Mouse (Mus musculus) heart, embryonic 10.5 days (tissue): ENCODE data around the gene Fra10ac1. TPM values are rescaled to one million over a fixed set of nuclear protein-coding genes. Genes with fewer than 3 reads are reported as not detected.
A peak's percentile ranks its signal among the peaks of the same experiment; 100 is the strongest.

Source experiments
- DNase-seq: peaks from one replicate; pipeline ENCODE4 v3.0.0-alpha.2; 2017; ENCODE audit warnings: low spot score
- H3K27ac ChIP-seq: fragments of 300-500 bp; sonication (generic); 2 replicates; pipeline ENCODE4 v1.5.1; 2016; ENCODE audit warnings: mild to moderate bottlenecking
- H3K27me3 ChIP-seq: fragments of 300-500 bp; sonication (generic); 2 replicates; pipeline ENCODE4 v1.6.1; 2016; ENCODE audit warnings: mild to moderate bottlenecking; ENCODE audit not compliant: poor library complexity, insufficient read depth, severe bottlenecking
- H3K36me3 ChIP-seq: fragments of 300-500 bp; sonication (generic); 2 replicates; pipeline ENCODE4 v1.6.1; 2016; ENCODE audit warnings: mild to moderate bottlenecking, moderate library complexity
- H3K4me1 ChIP-seq: fragments of 300-500 bp; sonication (generic); 2 replicates; pipeline ENCODE4 v1.6.1; 2016; ENCODE audit warnings: mild to moderate bottlenecking
- H3K4me3 ChIP-seq: fragments of 300-500 bp; sonication (generic); 2 replicates; pipeline ENCODE4 v1.5.1; 2016; ENCODE audit warnings: mild to moderate bottlenecking, moderate library complexity
- H3K9me3 ChIP-seq: fragments of 300-500 bp; sonication (generic); 2 replicates; pipeline ENCODE4 v1.6.1; 2016; ENCODE audit warnings: mild to moderate bottlenecking, moderate library complexity
- WGBS: fragments of 180-500 bp; shearing (Covaris S2); methylation state at CpG from one replicate; pipeline ENCODE4 v1.1.7; 2016; 5-methylcytosine and 5-hydroxymethylcytosine counted together
- polyA plus RNA-seq: library from polyadenylated mRNA; unstranded; fragments of >200 nt; fragmentation: Nextera tagmentation; extraction: Ambion mirVana; gene quantifications from 2 replicates; pipeline ENCODE4 v1.2.1, GENCODE M21; 2016

Fra10ac1 gene
- 32.2 and 39.7 TPM in 2 replicates for polyA plus RNA-seq

DNA sequence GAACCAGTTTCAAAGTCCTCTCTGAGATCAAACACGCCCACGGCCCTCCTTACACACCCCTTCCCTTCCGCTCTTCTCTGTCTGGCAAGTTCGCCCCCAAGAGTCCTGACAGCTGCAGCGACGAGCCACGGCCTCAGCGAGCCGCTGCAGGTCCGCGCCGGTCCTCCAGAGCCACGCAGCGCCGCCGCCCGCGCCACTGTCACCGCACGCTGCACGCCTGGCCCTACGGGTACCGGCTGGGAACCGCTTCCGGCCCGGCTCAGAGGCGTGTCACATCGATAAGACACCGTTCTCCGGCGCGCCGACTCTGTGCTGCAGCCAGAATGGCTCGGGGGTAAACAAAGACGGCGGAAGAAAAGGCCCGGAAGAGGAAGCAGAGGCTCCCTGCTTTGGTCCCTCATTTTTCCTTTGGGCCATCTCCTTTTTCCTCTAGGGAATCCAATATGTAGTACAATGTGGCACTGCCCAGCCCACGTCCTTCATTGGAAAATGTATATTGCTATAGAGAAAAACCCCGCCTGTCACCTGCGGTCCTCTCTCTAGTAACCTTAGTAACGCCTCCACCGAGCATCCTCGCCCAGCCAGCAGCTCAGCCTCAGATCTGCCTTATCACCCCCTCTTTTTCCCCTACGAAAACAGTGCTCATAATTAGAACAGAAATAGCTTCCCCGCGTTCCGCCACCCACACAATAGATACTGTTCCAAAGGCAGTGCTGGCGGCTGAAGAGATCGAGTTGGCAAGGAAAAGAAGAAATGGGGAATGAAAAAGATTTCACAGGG, at the start of gene Fra10ac1:
Gene Fra10ac1 (minus strand): TSS at position 252 of the 780 bp plus-strand sequence.
- Histone ChIP-seq H3K4me3 (peak within 1 kb of the TSS; percentile 84), H3K27ac (peak within 1 kb of the TSS; percentile 94), H3K9me3 (no peaks in the 10 kb centered on the region), H3K4me1 (peaks cover 4% of the 10 kb centered on the region), H3K36me3 (0 out of 2 replicates have a peak, but pooled peaks cover 5% of the 10 kb centered on the region), H3K27me3 (no peaks in the 10 kb centered on the region)
- peak; percentile 93 for DNase-seq
- WGBS: under 1% methylated on average over 49 of the region's 49 CpGs

DNA sequence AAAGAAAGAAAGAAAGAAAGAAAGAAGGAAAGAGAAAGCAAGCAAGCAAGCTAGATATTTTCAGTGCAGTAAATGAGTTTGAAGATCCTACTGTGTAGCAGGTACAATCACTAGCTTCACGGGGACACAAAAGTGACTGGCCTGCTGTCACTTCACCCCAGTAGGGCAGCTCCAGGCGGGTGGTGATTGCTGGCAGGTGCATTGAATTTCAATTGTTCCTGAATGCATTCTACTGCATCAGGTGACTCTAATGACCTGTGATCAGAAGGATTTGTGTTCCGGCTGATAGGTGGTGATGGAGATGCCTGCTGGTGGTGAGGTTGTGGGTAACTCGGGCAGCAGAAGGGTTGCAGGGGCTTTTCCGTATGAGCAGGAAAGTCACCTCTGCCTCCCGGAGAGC, 47.1 kb upstream of the Fra10ac1 start:
- Histone ChIP-seq H3K4me3 (no peak overlapping the region), H3K4me1 (no peaks in the 10 kb centered on the region), H3K36me3 (no peaks in the 10 kb centered on the region), H3K9me3 (no peaks in the 10 kb centered on the region), H3K27ac (no peak overlapping the region), H3K27me3 (no peaks in the 10 kb centered on the region)
- WGBS: 27% methylated on average over 6 of the region's 6 CpGs
- DNase-seq: no peak

DNA sequence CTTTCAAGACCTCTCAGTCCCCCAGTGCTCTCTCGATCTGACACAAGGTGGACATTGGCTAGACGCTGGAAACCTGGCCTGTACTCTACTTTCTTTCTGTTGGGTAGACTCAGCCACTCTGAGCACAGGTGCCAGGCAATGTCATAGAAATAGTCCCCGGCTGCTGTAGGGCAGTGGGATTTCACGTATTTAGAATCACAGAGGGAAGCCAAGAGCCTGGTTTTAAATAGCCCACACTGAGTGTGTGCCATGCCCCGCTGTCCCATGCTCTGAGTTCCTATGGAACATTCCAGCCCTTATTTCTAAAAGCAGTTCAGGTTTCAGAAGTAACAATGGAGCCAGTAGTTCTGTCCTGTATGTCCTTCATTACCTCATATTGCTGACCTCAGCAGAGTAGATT, 43.5 kb upstream of the Fra10ac1 start:
- no peaks in the 10 kb centered on the region for H3K9me3 ChIP-seq
- H3K4me1 ChIP-seq: peaks cover 3% of the 10 kb centered on the region; the same call in 1 of the 2 replicates
- no peak overlapping the region for H3K4me3 ChIP-seq
- H3K36me3 ChIP-seq: no peaks in the 10 kb centered on the region
- DNase-seq: no peak
- 64% methylated on average over 5 of the region's 5 CpGs for WGBS
- H3K27ac ChIP-seq: no peak overlapping the region
- peaks cover 6% of the 10 kb centered on the region; the same call in 1 of the 2 replicates for H3K27me3 ChIP-seq

DNA sequence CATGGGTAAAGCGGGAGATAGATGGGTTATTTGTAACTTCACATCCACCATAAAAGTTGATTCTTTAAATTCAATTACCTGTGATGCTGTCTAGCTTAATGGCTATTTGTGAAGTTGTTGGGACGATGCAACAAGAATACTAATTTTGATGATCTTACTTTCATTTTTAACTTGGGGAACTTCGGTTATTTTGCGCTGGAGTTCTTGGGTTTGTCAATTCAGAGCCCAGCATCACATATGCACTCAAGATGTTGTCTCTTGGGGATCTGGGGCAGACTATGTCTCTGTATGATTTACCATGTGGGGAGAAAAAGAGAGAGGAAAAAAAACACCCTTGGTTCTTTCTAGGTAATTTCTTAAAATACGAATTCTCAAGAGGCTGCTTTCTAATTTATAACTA, 41.8 kb upstream of the Fra10ac1 start:
- H3K4me3 ChIP-seq: no peak overlapping the region
- no peak overlapping the region for H3K27ac ChIP-seq
- DNase-seq: no peak
- no peaks in the 10 kb centered on the region for H3K36me3 ChIP-seq
- no peaks in the 10 kb centered on the region for H3K9me3 ChIP-seq
- WGBS: 90% methylated on average over 5 of the region's 5 CpGs
- H3K27me3 ChIP-seq: peaks cover 6% of the 10 kb centered on the region; the same call in 1 of the 2 replicates
- peaks cover 3% of the 10 kb centered on the region; the same call in 1 of the 2 replicates for H3K4me1 ChIP-seq

DNA sequence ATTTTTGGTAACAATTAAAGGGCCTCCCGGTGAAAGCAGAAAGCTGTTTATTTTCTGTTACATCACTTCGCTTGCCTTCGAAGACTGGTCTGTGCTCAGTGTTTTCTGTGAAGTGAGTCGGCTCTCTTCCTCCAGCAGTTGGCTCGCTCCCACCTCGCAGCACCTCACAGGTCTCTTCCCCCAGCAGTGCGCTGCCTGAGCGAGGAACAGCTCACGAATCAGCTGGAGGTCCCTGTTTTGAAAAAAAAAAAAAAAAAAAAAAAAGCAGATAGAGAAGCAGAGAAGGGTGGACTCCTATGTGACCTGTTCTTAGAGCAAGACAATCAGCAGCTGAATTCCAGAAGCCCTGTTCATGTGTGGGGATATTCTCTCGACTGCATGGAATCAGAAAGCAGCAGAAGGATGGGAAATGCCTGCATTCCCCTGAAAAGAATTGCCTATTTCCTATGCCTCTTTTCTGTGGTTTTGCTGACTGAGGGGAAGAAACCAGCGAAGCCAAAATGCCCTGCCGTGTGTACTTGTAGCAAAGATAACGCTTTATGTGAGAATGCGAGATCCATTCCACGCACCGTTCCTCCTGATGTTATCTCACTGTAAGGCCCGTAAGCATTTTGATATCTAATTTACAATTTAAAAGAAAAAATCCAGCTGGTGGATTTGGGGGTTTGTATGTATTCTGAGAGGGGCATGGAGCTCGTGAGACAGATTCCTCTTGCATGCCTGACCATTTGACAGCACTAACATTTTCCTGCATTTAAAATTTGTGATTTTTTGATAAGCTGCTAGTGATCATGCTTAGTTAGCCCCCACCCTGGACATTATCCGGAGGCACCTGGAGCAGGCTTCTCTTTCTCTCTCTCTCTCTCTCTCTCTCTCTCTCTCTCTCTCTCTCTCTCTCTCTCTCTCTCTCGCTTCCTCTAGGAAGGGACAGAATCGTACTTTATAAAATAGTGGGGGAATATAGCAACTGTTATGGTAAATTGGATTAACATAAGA, 40.8 kb upstream of the Fra10ac1 start, which contains the start of gene Lgi1:
Gene Lgi1 (plus strand): TSS at position 32 of the 996 bp plus-strand sequence.
- Histone ChIP-seq H3K36me3 (no peaks in the 10 kb centered on the region), H3K27me3 (peaks cover 6% of the 10 kb centered on the region; the same call in 1 of the 2 replicates), H3K4me3 (peak within 1 kb of the TSS; percentile 35), H3K9me3 (no peaks in the 10 kb centered on the region), H3K27ac (no peak within 1 kb of the TSS), H3K4me1 (peaks cover 3% of the 10 kb centered on the region; the same call in 1 of the 2 replicates)
- no peak for DNase-seq
- WGBS: 26% methylated on average over 21 of the region's 21 CpGs

DNA sequence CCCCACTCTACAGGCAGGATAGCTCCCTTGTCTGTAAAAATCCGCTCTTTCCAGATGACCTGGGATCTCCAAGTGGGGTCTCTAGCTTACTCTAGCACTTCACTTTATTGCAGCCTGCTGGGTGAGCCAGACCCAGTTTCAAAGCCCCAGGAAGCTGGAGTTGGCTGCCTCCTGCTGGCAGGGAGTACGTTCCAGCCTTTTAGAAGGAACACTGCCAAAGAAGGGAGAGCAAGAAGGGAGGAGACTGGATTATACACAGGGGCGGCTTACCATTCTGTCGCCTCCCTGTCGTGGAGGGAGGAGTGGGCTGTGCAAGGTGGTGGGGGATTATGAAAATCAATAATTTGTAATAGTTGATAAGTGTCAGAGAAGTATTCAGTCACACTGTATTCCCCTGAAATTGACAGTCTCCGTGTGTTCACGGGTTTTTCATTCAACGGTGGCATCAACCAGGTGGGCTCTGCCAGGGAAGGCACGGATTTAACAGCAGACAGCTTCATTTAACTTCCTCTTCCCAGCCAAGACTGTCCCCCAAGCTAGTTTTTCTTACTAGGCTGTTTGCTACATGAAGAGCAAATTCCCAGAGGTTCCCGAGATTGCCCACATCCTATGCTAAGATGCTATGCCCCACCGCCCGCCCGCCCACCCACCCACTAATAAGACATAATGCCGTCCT, 40.0 kb upstream of the Fra10ac1 start:
- WGBS: 28% methylated on average over 14 of the region's 14 CpGs
- no peak overlapping the region for H3K27ac ChIP-seq
- H3K4me1 ChIP-seq: peaks cover 3% of the 10 kb centered on the region; the same call in 1 of the 2 replicates
- no peak for DNase-seq
- H3K9me3 ChIP-seq: no peaks in the 10 kb centered on the region
- H3K36me3 ChIP-seq: no peaks in the 10 kb centered on the region
- H3K4me3 ChIP-seq: peak overlapping the region; percentile 35
- H3K27me3 ChIP-seq: peaks cover 6% of the 10 kb centered on the region; the same call in 1 of the 2 replicates

DNA sequence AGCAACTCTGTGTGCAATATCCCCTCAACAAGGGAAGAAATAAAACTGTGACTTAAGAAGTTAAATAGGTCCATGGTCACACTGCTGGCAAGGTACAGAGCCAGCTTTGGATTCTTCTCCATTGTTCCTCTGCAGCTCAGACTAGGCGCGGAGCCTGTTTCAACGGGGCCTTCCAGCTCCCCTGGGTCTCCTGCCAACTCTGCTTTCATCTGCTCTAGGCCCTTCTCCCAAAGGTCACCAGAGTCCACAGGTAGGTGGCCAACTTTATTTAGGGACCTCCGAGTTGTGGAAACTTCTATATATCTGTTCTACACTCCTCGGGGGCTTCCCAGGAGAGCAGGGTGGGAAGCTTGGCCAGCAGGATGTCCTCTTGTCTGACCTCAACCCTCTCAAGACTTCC, 37.4 kb upstream of the Fra10ac1 start:
- Histone ChIP-seq H3K4me1 (peaks cover 3% of the 10 kb centered on the region; the same call in 1 of the 2 replicates), H3K4me3 (no peak overlapping the region), H3K9me3 (no peaks in the 10 kb centered on the region), H3K36me3 (no peaks in the 10 kb centered on the region), H3K27ac (no peak overlapping the region), H3K27me3 (peaks cover 6% of the 10 kb centered on the region; the same call in 1 of the 2 replicates)
- WGBS: 80% methylated on average over 5 of the region's 5 CpGs
- DNase-seq: no peak

DNA sequence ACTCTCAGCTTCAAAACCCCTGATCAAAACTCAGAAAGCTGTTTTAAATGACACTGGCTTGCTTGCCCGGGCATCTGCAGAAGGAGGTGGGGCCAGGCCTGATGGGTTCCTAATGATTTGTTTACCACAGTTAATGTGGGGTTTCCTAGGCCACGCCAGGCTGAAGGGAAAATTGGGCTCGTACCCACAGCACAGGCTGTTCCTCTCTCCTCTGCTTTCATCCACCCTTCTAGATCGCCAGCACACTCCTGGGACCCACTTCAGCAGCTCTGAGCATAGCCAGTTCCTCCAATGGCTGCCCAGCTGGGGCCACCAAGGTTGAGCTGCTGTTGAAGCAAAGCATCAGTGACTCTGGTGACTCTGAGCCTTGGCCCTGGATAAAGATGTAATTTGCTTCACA, 36.4 kb upstream of the Fra10ac1 start:
- no peak for DNase-seq
- H3K4me1 ChIP-seq: peaks cover 3% of the 10 kb centered on the region; the same call in 1 of the 2 replicates
- no peaks in the 10 kb centered on the region for H3K36me3 ChIP-seq
- 68% methylated on average over 4 of the region's 4 CpGs for WGBS
- H3K27me3 ChIP-seq: peaks cover 6% of the 10 kb centered on the region; the same call in 1 of the 2 replicates
- no peak overlapping the region for H3K4me3 ChIP-seq
- no peaks in the 10 kb centered on the region for H3K9me3 ChIP-seq
- no peak overlapping the region for H3K27ac ChIP-seq

DNA sequence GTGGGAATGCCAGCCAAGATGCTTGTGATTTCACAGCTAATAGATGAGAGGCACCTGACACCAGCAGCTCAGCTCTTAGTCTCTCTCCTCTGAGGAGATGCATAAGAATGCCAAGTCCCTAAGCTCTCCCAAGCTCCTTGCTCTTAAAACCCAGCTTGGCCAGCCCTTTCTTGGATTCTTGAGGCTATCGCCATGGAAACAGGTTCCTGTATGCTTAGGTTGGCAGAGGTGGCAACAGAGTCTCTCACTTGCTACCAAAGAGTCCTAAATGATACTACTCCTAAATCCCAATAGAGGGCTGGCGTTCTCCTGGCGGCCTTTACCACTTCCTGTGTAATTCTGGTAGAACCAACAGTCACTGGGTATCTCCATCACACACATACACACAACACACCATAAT, 35.5 kb upstream of the Fra10ac1 start:
- 70% methylated on average over 3 of the region's 3 CpGs for WGBS
- no peak overlapping the region for H3K4me3 ChIP-seq
- no peaks in the 10 kb centered on the region for H3K9me3 ChIP-seq
- H3K27ac ChIP-seq: no peak overlapping the region
- H3K4me1 ChIP-seq: no peaks in the 10 kb centered on the region
- no peaks in the 10 kb centered on the region for H3K36me3 ChIP-seq
- peaks cover 6% of the 10 kb centered on the region; the same call in 1 of the 2 replicates for H3K27me3 ChIP-seq
- DNase-seq: no peak

DNA sequence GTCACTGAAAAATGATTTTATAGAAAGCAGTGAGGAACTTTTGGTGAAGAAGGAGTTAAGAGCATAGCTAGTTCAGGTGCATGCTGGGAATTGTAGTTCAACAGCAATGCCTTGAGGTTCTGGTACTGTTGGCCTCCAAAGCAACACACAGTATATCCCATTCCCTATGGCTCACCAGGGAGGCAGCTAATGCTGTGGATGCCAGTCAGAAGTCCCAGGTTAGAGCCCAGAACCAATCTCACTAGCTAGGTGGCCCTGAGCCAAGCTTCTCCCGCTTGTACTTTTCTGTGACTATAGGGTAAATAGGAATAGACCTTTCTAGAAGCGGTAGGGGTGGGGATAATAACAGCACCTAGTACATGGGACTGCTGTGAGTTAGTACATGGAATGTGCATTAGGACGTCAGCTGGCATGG, 34.7 kb upstream of the Fra10ac1 start:
- Histone ChIP-seq H3K4me1 (no peaks in the 10 kb centered on the region), H3K27me3 (peaks cover 2% of the 10 kb centered on the region; the same call in 1 of the 2 replicates), H3K36me3 (no peaks in the 10 kb centered on the region), H3K9me3 (no peaks in the 10 kb centered on the region), H3K27ac (no peak overlapping the region), H3K4me3 (no peak overlapping the region)
- WGBS: 84% methylated on average over 3 of the region's 3 CpGs
- no peak for DNase-seq

DNA sequence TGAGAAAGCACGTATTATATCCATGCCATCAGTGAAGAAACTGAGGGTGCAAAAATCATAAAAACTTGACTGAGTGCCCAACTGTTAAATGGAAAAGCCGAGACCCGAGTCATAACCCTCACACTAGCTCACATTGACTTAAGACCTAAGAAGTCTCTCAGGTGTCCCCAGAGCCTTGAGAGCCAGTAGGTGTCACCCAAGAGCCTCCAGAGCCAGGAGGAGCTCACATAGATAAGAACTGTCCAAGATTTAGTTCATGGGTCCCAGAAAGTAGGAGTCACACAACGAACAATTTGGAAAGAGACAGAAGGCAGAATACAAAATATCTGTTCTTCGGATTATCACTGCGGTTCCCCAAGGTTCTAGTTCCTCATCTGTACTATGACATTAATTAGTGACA, 29.8 kb upstream of the Fra10ac1 start:
- no peak overlapping the region for H3K27ac ChIP-seq
- H3K36me3 ChIP-seq: no peaks in the 10 kb centered on the region
- H3K9me3 ChIP-seq: no peaks in the 10 kb centered on the region
- H3K4me1 ChIP-seq: peaks cover 4% of the 10 kb centered on the region; the same call in 1 of the 2 replicates
- DNase-seq: no peak
- 51% methylated on average over 6 of the region's 6 CpGs for WGBS
- no peaks in the 10 kb centered on the region for H3K27me3 ChIP-seq
- no peak overlapping the region for H3K4me3 ChIP-seq

DNA sequence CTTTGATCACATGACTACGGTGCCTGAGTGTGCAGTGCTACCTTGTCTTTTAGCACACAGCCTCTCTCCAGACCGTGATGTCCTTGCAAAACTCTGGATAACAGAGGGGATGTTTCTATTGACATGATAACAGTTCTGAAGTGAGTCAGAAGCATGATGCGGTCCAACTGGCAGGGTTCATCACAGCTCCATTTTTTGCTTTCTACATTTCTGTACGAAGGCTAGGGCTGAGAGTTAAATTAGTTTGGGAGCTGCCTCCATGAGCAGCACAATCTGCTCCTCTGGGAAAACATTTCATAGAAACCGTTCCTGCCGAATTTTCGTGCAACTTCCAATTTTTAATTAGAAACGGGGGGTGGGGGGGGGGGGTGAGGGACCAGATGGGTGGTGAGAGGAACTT, 25.7 kb upstream of the Fra10ac1 start:
- no peaks in the 10 kb centered on the region for H3K36me3 ChIP-seq
- H3K4me3 ChIP-seq: no peak overlapping the region
- no peak for DNase-seq
- no peaks in the 10 kb centered on the region for H3K9me3 ChIP-seq
- H3K4me1 ChIP-seq: peaks cover 4% of the 10 kb centered on the region; the same call in 1 of the 2 replicates
- no peak overlapping the region for H3K27ac ChIP-seq
- no peaks in the 10 kb centered on the region for H3K27me3 ChIP-seq
- WGBS: 81% methylated on average over 8 of the region's 8 CpGs
